Mouse (Mus musculus) myocyte (in vitro differentiated cells): Measurements from ENCODE around the gene Golm1. TPM values are rescaled to one million over a fixed set of nuclear protein-coding genes. Genes with fewer than 3 reads are reported as not detected.

ENCODE experiments used
- H3K27me3 ChIP-seq: one replicate; pipeline ENCODE4 v1.6.1; 2011; ENCODE audit not compliant: control insufficient read depth, insufficient read depth, insufficient read length
- H3K36me3 ChIP-seq: one replicate; pipeline ENCODE4 v1.6.1; 2011; ENCODE audit not compliant: control insufficient read depth, insufficient read depth
- H3K4me2 ChIP-seq: one replicate; pipeline ENCODE4 v1.6.1; 2011; ENCODE audit warnings: low read depth, control low read depth
- H3K4me3 ChIP-seq: one replicate; pipeline ENCODE4 v1.5.1; 2011; ENCODE audit warnings: mild to moderate bottlenecking, control low read depth, moderate library complexity
- H3K79me2 ChIP-seq: one replicate; pipeline ENCODE4 v1.6.1; 2011; ENCODE audit not compliant: control insufficient read depth, insufficient read depth
- H3ac ChIP-seq: one replicate; pipeline ENCODE4 v1.6.1; 2011; ENCODE audit not compliant: control insufficient read depth, insufficient read length
- CEBPB ChIP-seq: IDR thresholded peaks from 2 replicates; pipeline ENCODE4 v1.6.1; 2011; ENCODE audit warnings: mild to moderate bottlenecking, moderate library complexity; ENCODE audit not compliant: poor library complexity, insufficient read depth, severe bottlenecking
- E2F4 ChIP-seq: IDR thresholded peaks from one replicate; pipeline ENCODE4 v1.6.1; 2011; ENCODE audit warnings: mild to moderate bottlenecking, control low read depth, moderate library complexity; ENCODE audit not compliant: insufficient read depth
- MAX ChIP-seq: IDR thresholded peaks from one replicate; pipeline ENCODE4 v1.6.1; 2011; ENCODE audit warnings: low read depth, mild to moderate bottlenecking, control low read depth
- MYOD1 ChIP-seq, 3 experiments: IDR thresholded peaks; one replicate each; pipeline ENCODE4 v1.6.1; 2011; ENCODE audit warnings: control low read depth in 2 of 3, low read depth in 2 of 3, mild to moderate bottlenecking in 2 of 3, moderate library complexity in 1 of 3; ENCODE audit not compliant: insufficient read length in 2 of 3, control insufficient read depth in 1 of 3
- MYOG ChIP-seq, 3 experiments: IDR thresholded peaks; one replicate each; pipeline ENCODE4 v1.6.1; 2011; ENCODE audit warnings: control low read depth in 2 of 3, low read depth in 2 of 3, mild to moderate bottlenecking in 2 of 3; ENCODE audit not compliant: insufficient read length in 2 of 3, control insufficient read depth in 1 of 3, insufficient read depth in 1 of 3
- POLR2A ChIP-seq: IDR thresholded peaks from one replicate; pipeline ENCODE4 v1.6.1; 2011; ENCODE audit warnings: low read depth, mild to moderate bottlenecking, control low read depth, moderate library complexity; ENCODE audit not compliant: insufficient read length
- POLR2AphosphoS2 ChIP-seq: IDR thresholded peaks from one replicate; pipeline ENCODE4 v1.6.1; 2011; ENCODE audit warnings: low read depth, control low read depth; ENCODE audit not compliant: insufficient read length
- REST ChIP-seq: IDR thresholded peaks from one replicate; pipeline ENCODE4 v1.6.1; 2011; ENCODE audit warnings: mild to moderate bottlenecking, control low read depth, moderate library complexity; ENCODE audit not compliant: insufficient read depth, insufficient read length
- SRF ChIP-seq: IDR thresholded peaks from one replicate; pipeline ENCODE4 v1.6.1; 2011; ENCODE audit warnings: low read depth; ENCODE audit not compliant: control insufficient read depth, insufficient read length
- TCF12 ChIP-seq: IDR thresholded peaks from one replicate; pipeline ENCODE4 v1.6.1; 2011; ENCODE audit warnings: mild to moderate bottlenecking, control low read depth; ENCODE audit not compliant: poor library complexity, insufficient read depth, severe bottlenecking
- TCF3 ChIP-seq: IDR thresholded peaks from one replicate; pipeline ENCODE4 v1.6.1; 2011; ENCODE audit warnings: low read depth, control low read depth; ENCODE audit not compliant: insufficient read length
- USF1 ChIP-seq: IDR thresholded peaks from one replicate; pipeline ENCODE4 v1.6.1; 2011; ENCODE audit warnings: low read depth, mild to moderate bottlenecking, control low read depth, moderate library complexity
- polyA plus RNA-seq: library from polyadenylated mRNA; unstranded; fragments of >200 nt; fragmentation: generic; extraction: Trizol; gene quantifications from one replicate; pipeline ENCODE4 v1.2.1, GENCODE M21; 2012; ENCODE audit warnings: missing spikeins

Gene Golm1
- polyA plus RNA-seq, 1 experiment: 4.8 TPM

GRCm38 (mm10) chr13:59645491-59645890 is 30.1 kb downstream of the Golm1 start:
- peaks cover 4% of the 10 kb centered on the region for H3K36me3 ChIP-seq
- no peak overlapping the region for H3ac ChIP-seq
- H3K27me3 ChIP-seq: no peaks in the 10 kb centered on the region
- H3K4me3 ChIP-seq: no peak overlapping the region
- H3K4me2 ChIP-seq: no peak overlapping the region
- TF ChIP-seq POLR2AphosphoS2: no peak
- TF ChIP-seq USF1: no peak
- TF ChIP-seq REST: no peak
- no peak for TF ChIP-seq MYOD1 (IDR thresholded peaks at IDR 0.05; ENCODE audit: control insufficient read depth in 1 of 3, insufficient read length in 2 of 3, low read depth in 2 of 3)
- no peak for TF ChIP-seq SRF
- TF ChIP-seq MAX: no peak
- TF ChIP-seq POLR2A: no peak
- TF ChIP-seq MYOG (IDR thresholded peaks at IDR 0.05; ENCODE audit: control insufficient read depth in 1 of 3, insufficient read depth in 1 of 3, insufficient read length in 2 of 3, low read depth in 2 of 3): no peak
- no peak for TF ChIP-seq TCF12
- TF ChIP-seq E2F4: no peak
- no peak for TF ChIP-seq TCF3
- TF ChIP-seq CEBPB: no peak
- no peaks in the 10 kb centered on the region for H3K79me2 ChIP-seq

GRCm38 (mm10) chr13:59642818-59643217 is 32.8 kb downstream of the Golm1 start:
- no peaks in the 10 kb centered on the region for H3K79me2 ChIP-seq
- no peak overlapping the region for H3K4me2 ChIP-seq
- no peak overlapping the region for H3K4me3 ChIP-seq
- TF ChIP-seq E2F4 (no peak), CEBPB (no peak), MAX (no peak), TCF3 (no peak), POLR2A (no peak), MYOG (IDR thresholded peaks at IDR 0.05; ENCODE audit: control insufficient read depth in 1 of 3, insufficient read depth in 1 of 3, insufficient read length in 2 of 3, low read depth in 2 of 3) (no peak), MYOD1 (IDR thresholded peaks at IDR 0.05; ENCODE audit: control insufficient read depth in 1 of 3, insufficient read length in 2 of 3, low read depth in 2 of 3) (no peak), SRF (no peak), POLR2AphosphoS2 (no peak), USF1 (no peak), REST (no peak), TCF12 (no peak)
- H3ac ChIP-seq: no peak overlapping the region
- H3K36me3 ChIP-seq: peaks cover 4% of the 10 kb centered on the region
- H3K27me3 ChIP-seq: no peaks in the 10 kb centered on the region

GRCm38 (mm10) chr13:59640178-59640440 is 35.5 kb downstream of the Golm1 start:
- H3K36me3 ChIP-seq: no peaks in the 10 kb centered on the region

GRCm38 (mm10) chr13:59639368-59640177 is 36.0 kb downstream of the Golm1 start:
- TF ChIP-seq E2F4: no peak
- TF ChIP-seq MAX: no peak
- no peak for TF ChIP-seq MYOD1 (IDR thresholded peaks at IDR 0.05; ENCODE audit: control insufficient read depth in 1 of 3, insufficient read length in 2 of 3, low read depth in 2 of 3)
- TF ChIP-seq TCF12: no peak
- TF ChIP-seq TCF3: no peak
- TF ChIP-seq REST: no peak
- Histone ChIP-seq H3K4me3 (no peak overlapping the region), H3ac (no peak overlapping the region), H3K4me2 (no peak overlapping the region), H3K27me3 (no peaks in the 10 kb centered on the region), H3K79me2 (no peaks in the 10 kb centered on the region), H3K36me3 (no peaks in the 10 kb centered on the region)

More at GRCm38 (mm10) chr13:59640178-59640440, 35.5 kb downstream of the Golm1 start:
- Histone ChIP-seq H3K4me2 (no peak overlapping the region), H3K4me3 (no peak overlapping the region), H3K79me2 (no peaks in the 10 kb centered on the region), H3K27me3 (no peaks in the 10 kb centered on the region), H3ac (no peak overlapping the region)
- TF ChIP-seq REST (no peak), MYOD1 (IDR thresholded peaks at IDR 0.05; ENCODE audit: control insufficient read depth in 1 of 3, insufficient read length in 2 of 3, low read depth in 2 of 3) (no peak), E2F4 (no peak), POLR2AphosphoS2 (no peak), TCF3 (no peak), POLR2A (no peak), CEBPB (no peak), SRF (no peak), USF1 (no peak), TCF12 (no peak), MAX (no peak), MYOG (IDR thresholded peaks at IDR 0.05; ENCODE audit: control insufficient read depth in 1 of 3, insufficient read depth in 1 of 3, insufficient read length in 2 of 3, low read depth in 2 of 3) (no peak)

- Histone ChIP-seq H3K27me3 (no peaks in the 10 kb centered on the region), H3K36me3 (peaks cover 4% of the 10 kb centered on the region), H3K4me2 (no peak overlapping the region), H3K4me3 (no peak overlapping the region), H3K79me2 (no peaks in the 10 kb centered on the region), H3ac (no peak overlapping the region)
- TF ChIP-seq E2F4 (no peak), MYOD1 (IDR thresholded peaks at IDR 0.05; ENCODE audit: control insufficient read depth in 1 of 3, insufficient read length in 2 of 3, low read depth in 2 of 3) (no peak), SRF (no peak), USF1 (no peak), TCF3 (no peak), MYOG (IDR thresholded peaks at IDR 0.05; ENCODE audit: control insufficient read depth in 1 of 3, insufficient read depth in 1 of 3, insufficient read length in 2 of 3, low read depth in 2 of 3) (no peak), POLR2A (no peak), MAX (no peak), POLR2AphosphoS2 (no peak), TCF12 (no peak), REST (no peak)
Observed at GRCm38 (mm10) chr13:59637800-59638199, 37.8 kb downstream of the Golm1 start.
